Mouse (Mus musculus): ENCODE measurements around the gene Thsd1. TPM values are rescaled to one million over a fixed set of nuclear protein-coding genes. Genes with fewer than 3 reads are reported as not detected.
"Not testable (repeated sequence)": the region's sequence is repeated elsewhere in the genome, so short reads cannot be mapped to it uniquely, and the experiment has no call there.

The Thsd1 gene
- polyA plus RNA-seq, 1 experiment from 2014 or later, result 17.3 TPM

GRCm38 (mm10) chr8:22302896-22303306 is 75.8 kb downstream of the Thsd1 start:
- H3K4me2 ChIP-seq (ENCODE audit: low read length), result peak overlapping the region; percentile 57
- H3K27me3 ChIP-seq (ENCODE audit: control insufficient read depth, insufficient read depth, low read length), result no peaks in the 10 kb centered on the region
- H3K4me3 ChIP-seq (ENCODE audit: control insufficient read depth in 1 of 2, insufficient read depth in 1 of 2, low read depth in 1 of 2, low read length in 2 of 2), result peak overlapping the region; percentile 13 to 27; a peak in 2 of 4 replicates
- WGBS, result 22% methylated on average over 7 of the region's 7 CpGs
- no peaks in the 10 kb centered on the region for H3K36me3 ChIP-seq (ENCODE audit: control insufficient read depth, insufficient read depth, low read length)
- H3K9me3 ChIP-seq (ENCODE audit: control insufficient read depth, low read length), result no peaks in the 10 kb centered on the region
- H3K4me1 ChIP-seq (ENCODE audit: control insufficient read depth in 2 of 2, insufficient read depth in 2 of 2, low read length in 2 of 2), result peaks cover 0 to 4% of the 10 kb centered on the region in 2 experiments; a peak in 2 of 4 replicates
- H3K27ac ChIP-seq (replicated peaks in 1 of 2; ENCODE audit: control insufficient read depth in 1 of 2, insufficient read depth in 1 of 2, low read depth in 2 of 2, low read length in 2 of 2), result no peak overlapping the region
- H3K9ac ChIP-seq (ENCODE audit: low read length), result no peak overlapping the region
- ATAC-seq (ENCODE audit: insufficient number of reproducible peaks, insufficient read depth, low FRiP score, low read depth), result no peak

- ATAC-seq (ENCODE audit: insufficient number of reproducible peaks, insufficient read depth, low FRiP score, low read depth); H3K36me3 ChIP-seq (ENCODE audit: control insufficient read depth, insufficient read depth, low read length); H3K4me2 ChIP-seq (ENCODE audit: low read length); H3K4me3 ChIP-seq (ENCODE audit: control insufficient read depth in 1 of 2, insufficient read depth in 1 of 2, low read depth in 1 of 2, low read length in 2 of 2); H3K4me1 ChIP-seq (ENCODE audit: control insufficient read depth in 2 of 2, insufficient read depth in 2 of 2, low read length in 2 of 2); H3K9ac ChIP-seq (ENCODE audit: low read length); H3K27ac ChIP-seq (replicated peaks in 1 of 2; ENCODE audit: control insufficient read depth in 1 of 2, insufficient read depth in 1 of 2, low read depth in 2 of 2, low read length in 2 of 2); H3K9me3 ChIP-seq (ENCODE audit: control insufficient read depth, low read length); H3K27me3 ChIP-seq (ENCODE audit: control insufficient read depth, insufficient read depth, low read length): not testable (repeated sequence)
- 80% methylated on average over 8 of the region's 9 CpGs for WGBS
Observed at GRCm38 (mm10) chr8:22304045-22304444, 76.9 kb downstream of the Thsd1 start.

- Histone ChIP-seq H3K9ac (ENCODE audit: low read length) (no peak overlapping the region), H3K9me3 (ENCODE audit: control insufficient read depth, low read length) (no peaks in the 10 kb centered on the region), H3K4me1 (ENCODE audit: control insufficient read depth in 2 of 2, insufficient read depth in 2 of 2, low read length in 2 of 2) (peaks cover 0 to 4% of the 10 kb centered on the region in 2 experiments; a peak in 2 of 4 replicates), H3K36me3 (ENCODE audit: control insufficient read depth, insufficient read depth, low read length) (no peaks in the 10 kb centered on the region), H3K27me3 (ENCODE audit: control insufficient read depth, insufficient read depth, low read length) (no peaks in the 10 kb centered on the region), H3K4me2 (ENCODE audit: low read length) (no peak overlapping the region), H3K4me3 (ENCODE audit: control insufficient read depth in 1 of 2, insufficient read depth in 1 of 2, low read depth in 1 of 2, low read length in 2 of 2) (no peak overlapping the region), H3K27ac (replicated peaks in 1 of 2; ENCODE audit: control insufficient read depth in 1 of 2, insufficient read depth in 1 of 2, low read depth in 2 of 2, low read length in 2 of 2) (no peak overlapping the region)
- ATAC-seq (ENCODE audit: insufficient number of reproducible peaks, insufficient read depth, low FRiP score, low read depth), result no peak
- WGBS, result 85% methylated on average over 10 of the region's 10 CpGs
Observed at GRCm38 (mm10) chr8:22306999-22307398, 79.9 kb downstream of the Thsd1 start.

Other genes starting within 250 kb of the Thsd1 start
- gene Atp7b, start 167.0 kb upstream of the Thsd1 start, polyA plus RNA-seq (2014; fragmentation: Nextera tagmentation; extraction: Ambion mirVana), result 0.84 and 1.1 TPM in 2 replicates
- gene Alg11, start 166.6 kb upstream of the Thsd1 start, polyA plus RNA-seq (2014; fragmentation: Nextera tagmentation; extraction: Ambion mirVana), result 17.5 and 20.1 TPM in 2 replicates
- gene Nek5, start 102.3 kb upstream of the Thsd1 start, polyA plus RNA-seq (2014; fragmentation: Nextera tagmentation; extraction: Ambion mirVana), result 0.20 and 0.30 TPM in 2 replicates
- gene Nek3, start 60.9 kb upstream of the Thsd1 start, polyA plus RNA-seq (2014; fragmentation: Nextera tagmentation; extraction: Ambion mirVana), result 5.1 and 5.6 TPM in 2 replicates
- 34.9 and 36.5 TPM in 2 replicates for gene Ckap2, start 41.5 kb upstream of the Thsd1 start, polyA plus RNA-seq (2014; fragmentation: Nextera tagmentation; extraction: Ambion mirVana)
- gene Vps36, start 34.5 kb upstream of the Thsd1 start, polyA plus RNA-seq (2014; fragmentation: Nextera tagmentation; extraction: Ambion mirVana), result 22.4 and 24.2 TPM in 2 replicates
- gene Tpte, start 56.1 kb downstream of the Thsd1 start, polyA plus RNA-seq (2014; fragmentation: Nextera tagmentation; extraction: Ambion mirVana), result not detected in 2 replicates
- 9.2 and 10.3 TPM in 2 replicates for gene Slc25a15, start 171.3 kb downstream of the Thsd1 start, polyA plus RNA-seq (2014; fragmentation: Nextera tagmentation; extraction: Ambion mirVana)
- gene Mrps31, start 184.0 kb downstream of the Thsd1 start, polyA plus RNA-seq (2014; fragmentation: Nextera tagmentation; extraction: Ambion mirVana), result 51.8 and 52.2 TPM in 2 replicates

All from heart, embryonic 14.5 days (tissue).